Mouse (Mus musculus): ENCODE data around the gene Camk2n1.
"Not testable (repeated sequence)": the region's sequence is repeated elsewhere in the genome, so short reads cannot be mapped to it uniquely, and the experiment has no call there.

Gene Camk2n1

GRCm38 (mm10) chr4:138453753-138454570 is at the start of gene Camk2n1:
Gene Camk2n1 (plus strand): TSS chr4:138454314.
- peak; percentile 87 to 88 for DNase-seq (ENCODE audit: low spot score in 2 of 2)

- peak in 1 of 2 experiments; percentile 11 for DNase-seq (ENCODE audit: low spot score in 2 of 2)
Measured at GRCm38 (mm10) chr4:138404806-138405205, 49.3 kb upstream of the Camk2n1 start.

- DNase-seq (ENCODE audit: low spot score in 2 of 2) = peak; percentile 17 to 33
Measured at GRCm38 (mm10) chr4:138407479-138408194, 46.5 kb upstream of the Camk2n1 start.

- DNase-seq (ENCODE audit: low spot score in 2 of 2) = no peak
Measured at GRCm38 (mm10) chr4:138411011-138411410, 43.1 kb upstream of the Camk2n1 start.

- DNase-seq (ENCODE audit: low spot score in 2 of 2) = no peak
Measured at GRCm38 (mm10) chr4:138411504-138412121, 42.5 kb upstream of the Camk2n1 start.

- DNase-seq (ENCODE audit: low spot score in 2 of 2) = peak in 1 of 2 experiments; percentile 21
Measured at GRCm38 (mm10) chr4:138414725-138415124, 39.4 kb upstream of the Camk2n1 start.

- no peak for DNase-seq (ENCODE audit: low spot score in 2 of 2)
Measured at GRCm38 (mm10) chr4:138415991-138416390, 38.1 kb upstream of the Camk2n1 start.

GRCm38 (mm10) chr4:138416414-138416813 is 37.7 kb upstream of the Camk2n1 start:
- no peak for DNase-seq (ENCODE audit: low spot score in 2 of 2)

GRCm38 (mm10) chr4:138417882-138418281 is 36.2 kb upstream of the Camk2n1 start:
- DNase-seq (ENCODE audit: low spot score in 2 of 2) = no peak

- DNase-seq (ENCODE audit: low spot score in 2 of 2) = no peak
Measured at GRCm38 (mm10) chr4:138418340-138418957, 35.7 kb upstream of the Camk2n1 start.

GRCm38 (mm10) chr4:138425028-138425427 is 29.1 kb upstream of the Camk2n1 start:
- no peak for DNase-seq (ENCODE audit: low spot score in 2 of 2)

- not testable (repeated sequence) for DNase-seq (ENCODE audit: low spot score in 2 of 2)
Measured at GRCm38 (mm10) chr4:138425604-138426003, 28.5 kb upstream of the Camk2n1 start.

- peak; percentile 75 to 85 for DNase-seq (ENCODE audit: low spot score in 2 of 2)
Measured at GRCm38 (mm10) chr4:138426778-138427705, 27.1 kb upstream of the Camk2n1 start.

- no peak for DNase-seq (ENCODE audit: low spot score in 2 of 2)
Measured at GRCm38 (mm10) chr4:138429778-138430177, 24.3 kb upstream of the Camk2n1 start.

GRCm38 (mm10) chr4:138431340-138431739 is 22.8 kb upstream of the Camk2n1 start:
- DNase-seq (ENCODE audit: low spot score in 2 of 2) = no peak

- peak; percentile 94 for DNase-seq (ENCODE audit: low spot score in 2 of 2)
Measured at GRCm38 (mm10) chr4:138434347-138435316, 19.5 kb upstream of the Camk2n1 start, which contains the start of gene Mul1. Gene Mul1 (plus strand): TSS chr4:138434671.

GRCm38 (mm10) chr4:138440062-138440461 is 14.1 kb upstream of the Camk2n1 start:
- no peak for DNase-seq (ENCODE audit: low spot score in 2 of 2)

GRCm38 (mm10) chr4:138444941-138445340 is 9.2 kb upstream of the Camk2n1 start:
- DNase-seq (ENCODE audit: low spot score in 2 of 2) = no peak

GRCm38 (mm10) chr4:138446981-138447380 is 7.1 kb upstream of the Camk2n1 start:
- DNase-seq (ENCODE audit: low spot score in 2 of 2) = no peak

- DNase-seq (ENCODE audit: low spot score in 2 of 2) = peak; percentile 70 to 88
Measured at GRCm38 (mm10) chr4:138447387-138447786, 6.7 kb upstream of the Camk2n1 start.

Measured in heart, adult 9 months (tissue).